Mouse (Mus musculus) liver, embryonic 12.5 days (tissue): Measurements from ENCODE around the gene Ssr1. TPM values are rescaled to one million over a fixed set of nuclear protein-coding genes. Genes with fewer than 3 reads are reported as not detected.

ENCODE experiments used
- ATAC-seq: fragments of 200-750 bp; cut with Nextera tagmentation; 2 replicates; pipeline ENCODE4 v1.8.0; 2017; ENCODE audit warnings: moderate number of reproducible peaks, mild to moderate bottlenecking, moderate library complexity
- H3K27ac ChIP-seq: fragments of 300-500 bp; sonication (generic); 2 replicates; pipeline ENCODE4 v1.5.1; 2016; ENCODE audit warnings: mild to moderate bottlenecking
- H3K27me3 ChIP-seq: fragments of 300-500 bp; sonication (generic); replicated peaks from 2 replicates; pipeline ENCODE4 v1.6.1; 2016; ENCODE audit warnings: mild to moderate bottlenecking, moderate library complexity
- H3K36me3 ChIP-seq: fragments of 300-500 bp; sonication (generic); 2 replicates; pipeline ENCODE4 v1.6.1; 2016; ENCODE audit warnings: mild to moderate bottlenecking, moderate library complexity
- H3K4me1 ChIP-seq: fragments of 300-500 bp; sonication (generic); 2 replicates; pipeline ENCODE4 v1.6.1; 2016
- H3K4me2 ChIP-seq: fragments of 300-500 bp; sonication (generic); 2 replicates; pipeline ENCODE4 v1.6.1; 2016; ENCODE audit warnings: mild to moderate bottlenecking, moderate library complexity
- H3K4me3 ChIP-seq: fragments of 300-500 bp; sonication (generic); 2 replicates; pipeline ENCODE4 v1.5.1; 2016; ENCODE audit warnings: mild to moderate bottlenecking, moderate library complexity
- H3K9ac ChIP-seq: fragments of 300-500 bp; sonication (generic); 2 replicates; pipeline ENCODE4 v1.6.1; 2016; ENCODE audit warnings: mild to moderate bottlenecking, moderate library complexity
- H3K9me3 ChIP-seq: fragments of 300-500 bp; sonication (generic); replicated peaks from 2 replicates; pipeline ENCODE4 v1.6.1; 2016; ENCODE audit warnings: mild to moderate bottlenecking, moderate library complexity
- WGBS: fragments of 180-500 bp; shearing (Covaris S2); methylation state at CpG from one replicate; pipeline ENCODE4 v1.1.7; 2016; ENCODE audit not compliant: insufficient replicate concordance; 5-methylcytosine and 5-hydroxymethylcytosine counted together
- polyA plus RNA-seq: library from polyadenylated mRNA; unstranded; fragments of >200 nt; fragmentation: Nextera tagmentation; extraction: Ambion mirVana; gene quantifications from 2 replicates; pipeline ENCODE4 v1.2.1, GENCODE M21; 2016

Ssr1 gene
- polyA plus RNA-seq, 1 experiment from 2014 or later, result 103 TPM

DNA sequence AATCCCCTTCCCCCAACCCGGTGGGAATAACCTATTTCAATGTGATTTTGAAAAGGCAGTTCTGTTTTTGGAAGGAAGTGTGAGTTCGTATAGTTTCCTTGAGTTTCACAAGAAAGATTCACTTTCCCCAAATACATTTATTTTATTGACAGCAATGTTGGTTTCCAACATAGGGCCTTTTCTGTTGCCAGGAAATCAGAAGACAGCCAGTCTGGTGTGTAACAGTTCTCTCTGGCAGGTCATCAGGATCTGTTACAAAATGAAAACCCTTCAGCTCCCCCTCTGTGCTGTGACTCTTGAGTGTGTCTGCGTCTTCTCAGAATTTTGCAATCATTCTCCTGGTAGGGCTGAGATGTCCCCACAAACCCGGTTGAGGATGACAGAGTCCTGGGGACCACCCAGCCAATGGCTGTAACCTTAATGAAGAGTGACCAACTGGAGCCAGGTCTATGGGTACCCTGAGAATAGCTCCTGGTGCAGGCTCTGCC is 69.5 kb downstream of the Ssr1 start:
- Histone ChIP-seq H3K4me1 (no peaks in the 10 kb centered on the region), H3K4me3 (no peak overlapping the region), H3K9me3 (no peaks in the 10 kb centered on the region), H3K27ac (no peak overlapping the region), H3K9ac (no peak overlapping the region), H3K4me2 (no peak overlapping the region), H3K27me3 (no peaks in the 10 kb centered on the region), H3K36me3 (peaks cover 98% of the 10 kb centered on the region)
- WGBS, result 75% methylated on average over 4 of the region's 4 CpGs
- ATAC-seq, result no peak

DNA sequence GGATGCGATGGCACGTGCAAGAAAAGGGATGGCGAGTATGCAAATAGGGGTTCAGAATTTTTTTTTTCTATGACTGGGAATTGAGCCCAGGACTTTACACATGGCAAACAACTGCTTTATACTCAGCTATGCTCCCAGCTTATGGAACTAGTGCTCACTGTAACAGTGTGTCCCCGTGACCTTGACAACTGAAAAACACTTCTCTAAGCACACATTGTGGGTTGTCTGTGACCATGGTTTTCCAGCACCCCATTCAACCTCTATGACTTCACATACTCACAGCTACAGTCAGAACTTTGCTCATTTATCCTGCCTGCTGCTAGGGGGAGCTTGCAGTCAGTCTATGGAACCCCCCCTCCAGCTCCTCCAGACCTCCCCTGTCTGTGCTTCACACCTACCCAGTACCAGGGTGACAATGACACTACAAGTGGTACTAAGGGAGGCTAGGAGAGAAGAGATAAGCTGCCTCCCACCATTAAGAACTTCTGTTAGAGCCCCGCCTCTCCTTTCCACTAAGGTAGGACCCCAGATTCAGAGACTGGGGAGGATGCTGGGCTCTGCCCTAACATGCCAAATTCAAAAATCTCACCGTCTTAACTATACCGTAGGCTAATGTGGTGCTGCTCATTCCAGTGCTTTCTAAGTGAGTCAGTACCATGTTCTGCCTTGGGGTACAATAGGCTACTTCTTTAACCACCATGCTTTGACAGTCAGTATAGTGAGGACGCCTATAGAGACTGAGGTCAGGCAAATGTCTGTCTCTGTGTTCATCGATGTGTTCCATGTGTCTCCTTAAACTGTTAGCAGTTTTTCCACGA is 70.2 kb downstream of the Ssr1 start:
- H3K27ac ChIP-seq, result no peak overlapping the region
- H3K9ac ChIP-seq, result no peak overlapping the region
- H3K9me3 ChIP-seq, result no peaks in the 10 kb centered on the region
- 84% methylated on average over 10 of the region's 10 CpGs for WGBS
- H3K27me3 ChIP-seq, result no peaks in the 10 kb centered on the region
- ATAC-seq, result no peak
- no peak overlapping the region for H3K4me3 ChIP-seq
- H3K4me1 ChIP-seq, result no peaks in the 10 kb centered on the region
- no peak overlapping the region for H3K4me2 ChIP-seq
- peaks cover 98% of the 10 kb centered on the region for H3K36me3 ChIP-seq

DNA sequence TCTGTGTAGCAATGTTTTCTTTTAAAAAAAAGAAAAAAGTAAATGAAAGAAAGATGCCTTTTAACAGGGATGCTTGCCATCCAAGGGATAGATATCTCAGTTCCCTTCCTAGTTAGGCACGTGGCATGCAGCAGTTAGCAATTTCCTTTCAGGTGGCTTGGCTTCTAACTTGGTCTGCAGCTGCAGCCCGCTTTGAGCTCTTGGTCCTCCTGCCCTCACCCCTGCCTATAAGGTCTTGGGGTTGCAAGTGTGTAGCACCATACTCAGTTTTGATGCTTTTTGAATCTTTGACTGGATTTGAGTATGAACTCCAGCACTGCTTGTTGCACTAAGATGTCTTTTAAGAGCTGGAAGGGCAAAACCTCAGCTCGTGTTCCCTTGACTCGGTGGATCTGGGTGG is 70.9 kb downstream of the Ssr1 start:
- WGBS, result 82% methylated on average over 4 of the region's 4 CpGs
- H3K27ac ChIP-seq, result no peak overlapping the region
- H3K4me1 ChIP-seq, result no peaks in the 10 kb centered on the region
- H3K4me3 ChIP-seq, result no peak overlapping the region
- H3K9ac ChIP-seq, result no peak overlapping the region
- no peak overlapping the region for H3K4me2 ChIP-seq
- H3K27me3 ChIP-seq, result no peaks in the 10 kb centered on the region
- ATAC-seq, result no peak
- peaks cover 98% of the 10 kb centered on the region for H3K36me3 ChIP-seq
- H3K9me3 ChIP-seq, result no peaks in the 10 kb centered on the region

- no peaks in the 10 kb centered on the region for H3K9me3 ChIP-seq
- peaks cover 100% of the 10 kb centered on the region for H3K36me3 ChIP-seq
- no peak overlapping the region for H3K4me2 ChIP-seq
- no peak overlapping the region for H3K4me3 ChIP-seq
- H3K4me1 ChIP-seq, result no peaks in the 10 kb centered on the region
- ATAC-seq, result no peak
- no peak overlapping the region for H3K9ac ChIP-seq
- H3K27me3 ChIP-seq, result no peaks in the 10 kb centered on the region
- H3K27ac ChIP-seq, result no peak overlapping the region
- WGBS, result 86% methylated on average over 2 of the region's 2 CpGs
Observed at GRCm38 (mm10) chr13:37920727-37921126, 73.3 kb downstream of the Ssr1 start.

GRCm38 (mm10) chr13:37919711-37920277 is 74.2 kb downstream of the Ssr1 start:
- 80% methylated on average over 3 of the region's 3 CpGs for WGBS
- Histone ChIP-seq H3K9me3 (no peaks in the 10 kb centered on the region), H3K36me3 (peaks cover 100% of the 10 kb centered on the region), H3K9ac (no peak overlapping the region), H3K4me1 (no peaks in the 10 kb centered on the region), H3K27ac (no peak overlapping the region), H3K4me3 (no peak overlapping the region), H3K27me3 (no peaks in the 10 kb centered on the region), H3K4me2 (no peak overlapping the region)
- no peak for ATAC-seq

GRCm38 (mm10) chr13:37918336-37919261 is 75.4 kb downstream of the Ssr1 start:
- Histone ChIP-seq H3K36me3 (peaks cover 99% of the 10 kb centered on the region), H3K27me3 (no peaks in the 10 kb centered on the region), H3K9me3 (no peaks in the 10 kb centered on the region), H3K4me1 (no peaks in the 10 kb centered on the region), H3K4me2 (no peak overlapping the region), H3K4me3 (no peak overlapping the region), H3K27ac (no peak overlapping the region), H3K9ac (no peak overlapping the region)
- no peak for ATAC-seq
- WGBS, result 85% methylated on average over 15 of the region's 15 CpGs

Other genes with a start within 250 kb of the Ssr1 start
- gene Rreb1, start 215.8 kb downstream of the Ssr1 start, polyA plus RNA-seq, result 8.8 and 10.2 TPM in 2 replicates
- 33.9 TPM in 2 replicates for gene Riok1, start 42.8 kb upstream of the Ssr1 start, polyA plus RNA-seq
- 0.80 and 0.88 TPM in 2 replicates for gene Cage1, start 42.9 kb upstream of the Ssr1 start, polyA plus RNA-seq
- gene Dsp, start 157.1 kb upstream of the Ssr1 start, polyA plus RNA-seq, result 2.1 and 2.3 TPM in 2 replicates
- gene Snrnp48, start 210.7 kb upstream of the Ssr1 start, polyA plus RNA-seq, result 19.3 and 24.3 TPM in 2 replicates